Mouse (Mus musculus) mature B cell (primary cell): Measurements from ENCODE around the gene Smarcb1.

Source experiments
- in situ Hi-C: fragments of 300-500 bp; cut with MboI; formaldehyde crosslinking; loops from 2 replicates; pipeline ENCODE4 v1.14.3; 2019

Smarcb1 gene

GRCm38 (mm10) chr10:75934991-75935390 is 13.6 kb upstream of the Smarcb1 start:
- in situ Hi-C loops, result no loop called here

- in situ Hi-C loops, result no loop called here
These were observed 11.5 kb upstream of the Smarcb1 start, which contains the start of gene Chchd10 for GRCm38 (mm10) chr10:75932891-75933290. Chchd10 (plus strand) TSS chr10:75933130.

GRCm38 (mm10) chr10:75932081-75932678 is 10.8 kb upstream of the Smarcb1 start:
- in situ Hi-C loops, result no loop called here

GRCm38 (mm10) chr10:75931311-75931710 is 9.9 kb upstream of the Smarcb1 start:
- in situ Hi-C loops, result no loop called here

GRCm38 (mm10) chr10:75930304-75930703 is 8.9 kb upstream of the Smarcb1 start:
- in situ Hi-C loops, result no loop called here

GRCm38 (mm10) chr10:75926396-75926795 is 5.0 kb upstream of the Smarcb1 start:
- in situ Hi-C loops, result no loop called here

- in situ Hi-C loops, result no loop called here
These were observed 2.9 kb upstream of the Smarcb1 start for GRCm38 (mm10) chr10:75924324-75924723.

GRCm38 (mm10) chr10:75921726-75922560 is 526 bp upstream of the Smarcb1 start:
- in situ Hi-C loops, result no loop called here

- in situ Hi-C loops, result no loop called here
These were observed 2.4 kb downstream of the Smarcb1 start for GRCm38 (mm10) chr10:75919026-75919425.

- in situ Hi-C loops, result no loop called here
These were observed 4.6 kb downstream of the Smarcb1 start for GRCm38 (mm10) chr10:75916840-75917239.

DNA sequence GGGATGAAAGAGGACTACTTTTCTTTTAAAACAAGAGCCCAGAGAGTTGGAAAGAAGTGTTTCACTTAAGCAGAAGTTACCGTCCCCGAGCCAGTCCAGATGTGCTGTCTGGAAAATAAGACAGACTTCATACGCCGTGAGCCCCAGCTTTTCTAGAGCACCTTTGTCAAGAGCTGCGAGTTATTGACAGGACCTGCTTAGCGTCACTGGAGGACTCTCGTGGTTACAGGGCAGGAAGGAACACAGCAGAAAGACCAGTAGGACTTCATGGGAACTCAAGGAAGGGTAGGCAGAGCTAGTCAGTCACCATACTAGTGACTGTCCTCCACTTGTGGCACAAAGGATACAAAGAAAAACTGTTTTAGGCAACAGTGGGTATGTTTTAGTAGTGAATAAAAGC is 5.9 kb downstream of the Smarcb1 start:
- in situ Hi-C loops, result no loop called here

DNA sequence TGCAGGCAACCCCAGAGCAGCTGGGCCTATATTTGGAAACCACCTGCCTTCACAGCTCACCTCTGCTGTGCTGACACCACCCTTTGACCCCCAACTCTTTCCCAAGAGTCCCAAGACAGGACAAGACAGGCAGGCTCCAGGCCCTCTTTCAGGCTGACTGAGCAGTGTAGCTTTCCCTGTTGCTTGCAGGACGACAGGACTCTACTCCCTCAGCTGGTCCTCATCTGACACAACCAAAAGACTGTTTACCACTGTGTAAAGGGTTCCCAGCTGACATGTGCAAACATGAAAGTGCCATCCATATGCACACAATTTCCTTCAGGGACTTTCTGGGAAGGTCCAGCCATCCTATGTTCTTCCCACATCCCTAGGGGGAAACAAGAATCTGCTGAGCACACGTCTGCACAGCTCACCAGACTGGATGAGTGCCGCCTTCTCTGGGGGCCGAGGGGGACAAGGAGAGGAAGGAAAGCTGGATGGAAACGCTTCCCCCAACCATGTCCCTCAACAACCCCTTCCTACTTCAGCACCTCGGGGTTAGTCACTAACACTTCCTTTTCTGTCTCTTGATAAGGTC is 8.3 kb downstream of the Smarcb1 start:
- in situ Hi-C loops, result no loop called here

DNA sequence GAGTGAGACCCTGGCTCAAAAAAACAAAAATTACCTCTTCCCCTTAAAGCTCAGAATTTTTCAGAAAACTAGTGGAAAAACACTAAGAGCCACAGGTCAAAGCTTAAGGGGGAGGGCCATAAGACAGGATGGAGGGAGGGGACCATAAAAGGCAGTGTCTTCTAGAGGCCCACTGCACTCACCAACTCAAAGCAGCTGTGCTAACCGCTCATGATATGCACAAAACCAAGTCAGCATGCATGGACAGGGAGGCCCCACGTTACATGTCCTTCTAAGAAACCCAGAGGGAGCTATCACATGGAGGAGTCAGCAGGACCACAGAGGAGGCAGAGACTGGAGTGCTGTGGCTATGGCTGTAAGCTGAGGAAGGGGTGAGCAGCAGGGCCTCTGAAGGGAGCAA is 10.7 kb downstream of the Smarcb1 start:
- in situ Hi-C loops, result no loop called here

GRCm38 (mm10) chr10:75906882-75907281 is 14.5 kb downstream of the Smarcb1 start:
- in situ Hi-C loops, result no loop called here

DNA sequence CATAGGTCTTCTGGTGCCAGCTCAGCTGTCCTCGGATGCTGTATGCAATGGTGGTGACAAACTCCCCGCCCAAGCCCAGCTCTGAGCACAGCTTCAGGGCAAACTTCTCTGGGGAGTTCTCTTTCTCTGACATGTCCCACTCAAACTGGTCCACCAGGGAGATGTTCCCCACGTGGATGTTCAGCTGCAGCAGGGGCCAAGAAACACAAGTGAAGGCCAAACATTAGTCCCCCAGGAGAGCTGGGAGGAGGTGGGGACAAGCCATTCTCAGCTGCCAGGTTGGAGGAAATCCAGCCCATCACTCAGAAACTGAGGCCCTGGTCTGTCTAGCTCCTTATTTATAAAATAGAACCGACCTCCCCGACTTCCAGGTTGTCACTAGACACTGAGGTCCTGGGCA is 17.0 kb downstream of the Smarcb1 start:
- in situ Hi-C loops, result no loop called here

DNA sequence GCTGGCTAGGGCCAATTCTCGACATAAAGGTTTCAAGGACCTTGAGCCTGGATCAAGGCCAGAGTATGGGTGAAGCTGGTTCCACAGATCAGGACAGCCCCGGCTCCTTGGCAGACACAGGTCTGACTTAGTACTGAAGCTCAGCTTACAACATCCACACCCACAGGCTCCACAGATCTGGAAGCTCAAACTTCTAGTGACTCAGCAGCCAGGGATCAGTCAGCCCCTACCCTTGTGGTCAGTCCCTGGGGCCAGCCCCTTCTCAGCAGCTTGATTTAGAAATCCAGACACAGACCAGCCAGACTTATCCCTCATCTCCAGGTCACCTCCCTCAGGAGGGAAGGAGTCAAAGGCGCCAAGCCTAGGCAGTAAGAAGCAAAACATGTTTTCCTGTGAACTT is 22.6 kb downstream of the Smarcb1 start:
- in situ Hi-C loops, result loop anchor here (5.0 kb wide), 1 partner anchor 48 kb away; no protein-coding TSS in a partner anchor

DNA sequence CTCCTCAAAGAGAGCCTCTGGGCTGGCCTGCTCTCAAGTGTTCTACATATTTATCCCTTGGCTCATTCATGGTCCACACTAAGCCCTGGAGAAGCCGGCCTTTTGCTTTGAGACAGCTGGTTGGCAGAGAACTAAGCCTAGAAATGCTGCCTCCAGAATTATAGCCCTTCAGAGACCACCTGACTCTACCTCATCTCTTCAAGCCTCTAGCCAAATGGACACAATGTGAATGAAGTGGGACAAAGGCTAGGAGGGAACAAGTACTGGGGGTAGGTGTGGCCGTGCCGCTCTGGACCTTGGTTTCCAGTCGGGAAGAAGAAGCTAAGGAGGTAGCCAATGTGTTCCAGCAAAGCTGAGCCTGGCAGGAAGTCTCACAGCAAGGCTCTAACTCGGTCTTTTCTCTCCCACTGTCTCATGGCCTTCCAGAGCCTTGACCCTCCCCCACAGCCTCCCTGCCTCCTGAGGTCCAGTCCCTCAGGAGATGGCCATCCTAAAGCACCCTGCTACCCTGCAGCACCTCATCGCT is 23.3 kb downstream of the Smarcb1 start:
- in situ Hi-C loops, result loop anchor here (5.0 kb wide), 1 partner anchor 49 kb away; no protein-coding TSS in a partner anchor

DNA sequence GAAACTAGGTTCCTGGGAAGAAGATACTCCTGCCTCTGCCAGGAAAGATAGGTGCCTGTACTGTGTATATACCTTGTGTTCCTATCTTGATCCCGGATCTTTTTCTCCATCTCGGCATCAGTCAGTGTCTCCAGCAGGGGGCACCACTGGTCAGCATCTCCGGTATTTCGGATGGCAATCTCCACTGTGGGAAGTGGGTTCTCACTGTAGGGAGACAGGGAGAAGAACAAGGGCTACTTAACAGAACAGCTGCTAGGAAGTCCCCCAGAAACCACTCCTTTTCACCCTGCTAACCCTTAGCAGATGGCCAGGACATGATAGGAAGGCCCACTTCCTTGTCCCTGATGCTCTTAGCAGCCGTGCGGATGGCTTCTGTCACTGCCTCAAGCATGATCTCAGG is 24.0 kb downstream of the Smarcb1 start:
- in situ Hi-C loops, result loop anchor here (5.0 kb wide), 1 partner anchor 50 kb away; no protein-coding TSS in a partner anchor

DNA sequence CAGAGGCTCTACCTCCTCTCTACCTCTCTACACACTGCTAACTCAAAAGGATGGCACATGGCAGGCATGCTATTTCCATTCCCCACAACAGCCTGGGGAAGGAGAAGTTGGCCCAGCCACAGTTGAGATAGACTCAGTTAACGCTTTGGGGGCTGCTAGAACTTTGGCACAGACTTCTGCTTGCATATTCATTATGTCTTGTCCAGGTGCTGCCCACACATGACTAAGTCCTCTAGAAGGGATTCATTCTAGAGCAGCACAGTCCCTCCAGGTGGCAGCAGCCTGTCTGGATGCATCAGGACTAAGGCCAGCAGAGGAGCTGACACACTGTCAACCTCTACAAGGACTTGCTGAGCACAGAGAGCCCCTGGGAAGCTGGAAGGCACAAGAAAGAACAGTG is 25.2 kb downstream of the Smarcb1 start:
- in situ Hi-C loops, result loop anchor here (5.0 kb wide), 1 partner anchor 51 kb away; no protein-coding TSS in a partner anchor

DNA sequence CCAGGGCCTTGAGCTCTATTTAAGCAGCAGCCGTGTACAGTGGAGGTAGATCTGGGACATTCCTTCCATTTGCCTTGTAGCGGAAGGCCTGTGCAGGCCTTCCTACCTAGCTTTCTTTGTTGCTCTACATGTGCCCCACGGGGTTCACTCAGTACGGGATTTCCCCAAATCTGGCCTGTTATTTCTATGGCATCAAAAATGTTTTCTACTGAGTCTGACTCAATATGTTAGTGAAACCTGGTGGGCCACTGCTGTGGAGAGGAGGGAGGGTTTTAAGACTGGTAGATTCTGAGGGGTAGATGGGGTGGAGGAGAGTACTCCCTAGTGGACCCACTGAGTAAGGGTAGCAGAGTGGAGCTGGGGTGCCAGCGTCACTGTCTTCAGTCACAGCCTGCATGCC is 25.7 kb downstream of the Smarcb1 start:
- in situ Hi-C loops, result loop anchor here (5.0 kb wide), 1 partner anchor 52 kb away; no protein-coding TSS in a partner anchor

GRCm38 (mm10) chr10:75894601-75895000 is 26.8 kb downstream of the Smarcb1 start:
- in situ Hi-C loops, result no loop called here

DNA sequence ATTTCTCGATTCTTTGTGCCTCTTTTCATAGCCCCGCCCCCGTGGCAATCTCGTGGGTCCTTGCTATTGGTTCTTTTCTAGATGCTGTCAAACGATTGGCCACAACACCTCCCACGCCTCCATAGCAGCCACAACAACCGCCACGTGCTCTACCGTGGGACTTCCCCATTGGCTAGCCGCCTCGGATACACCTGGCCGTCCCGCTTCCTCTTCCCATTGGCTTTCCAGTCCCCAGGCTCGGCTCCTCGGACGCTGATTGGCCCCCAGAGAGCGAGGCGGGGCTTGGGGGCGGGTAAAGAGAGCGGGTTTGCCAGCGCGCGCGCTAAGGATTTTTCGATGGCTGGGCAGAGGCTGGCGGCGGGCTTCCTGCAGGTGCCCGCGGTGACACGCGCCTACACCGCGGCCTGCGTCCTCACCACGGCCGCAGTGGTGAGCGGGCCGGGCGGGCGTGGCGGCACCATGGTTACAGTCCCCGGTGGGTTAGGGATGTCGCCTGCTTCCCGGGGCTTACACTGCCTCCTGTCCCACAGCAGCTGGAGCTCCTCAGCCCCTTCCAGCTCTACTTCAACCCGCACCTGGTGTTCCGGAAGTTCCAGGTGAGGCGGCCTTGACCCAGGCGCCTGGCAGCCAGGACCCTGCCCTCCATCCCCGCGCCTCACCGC is 28.2 kb downstream of the Smarcb1 start, which contains the start of gene Derl3:
Derl3 (plus strand) TSS at position 325 of the 662 bp plus-strand sequence.
- in situ Hi-C loops, result no loop called here
